Mouse (Mus musculus): ENCODE results near the gene Sapcd1.
A peak's percentile ranks its signal among the peaks of the same experiment; 100 is the strongest.

Gene Sapcd1

GRCm38 (mm10) chr17:35066084-35066483 is 38.3 kb upstream of the Sapcd1 start, which contains the start of gene Mpig6b:
TSS of gene Mpig6b (minus strand) at chr17:35066184.
- no peak for TF ChIP-seq POU5F1 (IDR thresholded peaks at IDR 0.05; ENCODE audit: borderline replicate concordance, low read length)
- TF ChIP-seq CTCF (conservative IDR thresholded peaks at IDR 0.05; ENCODE audit: low read length): no peak
- no peak for TF ChIP-seq NANOG (IDR thresholded peaks at IDR 0.05; ENCODE audit: borderline replicate concordance, low read length)
- peak within 1 kb of the TSS; percentile 76 for H3K4me3 ChIP-seq (replicated peaks; ENCODE audit: low read length)
- peaks cover 89% of the 10 kb centered on the region for H3K4me1 ChIP-seq (replicated peaks; ENCODE audit: low read depth, low read length)
- peaks cover 34% of the 10 kb centered on the region for H3K27me3 ChIP-seq (ENCODE audit: insufficient read depth, low read length)
- H3K36me3 ChIP-seq (ENCODE audit: insufficient read depth, low read length): peaks cover 17% of the 10 kb centered on the region
- no peaks in the 10 kb centered on the region for H3K9me3 ChIP-seq (ENCODE audit: low read length)

GRCm38 (mm10) chr17:35064951-35065947 is 37.4 kb upstream of the Sapcd1 start, which contains the start of gene Ly6g6c:
TSS of gene Ly6g6c (plus strand) at chr17:35065388.
- H3K27me3 ChIP-seq (ENCODE audit: insufficient read depth, low read length): peaks cover 37% of the 10 kb centered on the region
- H3K36me3 ChIP-seq (ENCODE audit: insufficient read depth, low read length): peaks cover 24% of the 10 kb centered on the region
- H3K4me3 ChIP-seq (replicated peaks; ENCODE audit: low read length): peak within 1 kb of the TSS; percentile 76
- H3K9me3 ChIP-seq (ENCODE audit: low read length): no peaks in the 10 kb centered on the region
- peaks cover 89% of the 10 kb centered on the region for H3K4me1 ChIP-seq (replicated peaks; ENCODE audit: low read depth, low read length)
- TF ChIP-seq NANOG (IDR thresholded peaks at IDR 0.05; ENCODE audit: borderline replicate concordance, low read length) (no peak), POU5F1 (IDR thresholded peaks at IDR 0.05; ENCODE audit: borderline replicate concordance, low read length) (no peak), CTCF (conservative IDR thresholded peaks at IDR 0.05; ENCODE audit: low read length) (no peak)

GRCm38 (mm10) chr17:35064378-35064877 is 36.6 kb upstream of the Sapcd1 start:
- Histone ChIP-seq H3K9me3 (ENCODE audit: low read length) (no peaks in the 10 kb centered on the region), H3K36me3 (ENCODE audit: insufficient read depth, low read length) (peaks cover 26% of the 10 kb centered on the region), H3K4me3 (replicated peaks; ENCODE audit: low read length) (peak overlapping the region; percentile 76), H3K4me1 (replicated peaks; ENCODE audit: low read depth, low read length) (peaks cover 87% of the 10 kb centered on the region), H3K27me3 (ENCODE audit: insufficient read depth, low read length) (peaks cover 40% of the 10 kb centered on the region)
- TF ChIP-seq NANOG (IDR thresholded peaks at IDR 0.05; ENCODE audit: borderline replicate concordance, low read length): no peak
- TF ChIP-seq POU5F1 (IDR thresholded peaks at IDR 0.05; ENCODE audit: borderline replicate concordance, low read length): no peak
- TF ChIP-seq CTCF (conservative IDR thresholded peaks at IDR 0.05; ENCODE audit: low read length): no peak

- H3K9me3 ChIP-seq (ENCODE audit: low read length): no peaks in the 10 kb centered on the region
- peaks cover 81% of the 10 kb centered on the region for H3K4me1 ChIP-seq (replicated peaks; ENCODE audit: low read depth, low read length)
- 0 out of 2 replicates have a peak overlapping the region, but pooled peaks have one; percentile 4 for H3K4me3 ChIP-seq (replicated peaks; ENCODE audit: low read length)
- TF ChIP-seq CTCF (conservative IDR thresholded peaks at IDR 0.05; ENCODE audit: low read length) (no peak), NANOG (IDR thresholded peaks at IDR 0.05; ENCODE audit: borderline replicate concordance, low read length) (no peak), POU5F1 (IDR thresholded peaks at IDR 0.05; ENCODE audit: borderline replicate concordance, low read length) (no peak)
- peaks cover 32% of the 10 kb centered on the region for H3K27me3 ChIP-seq (ENCODE audit: insufficient read depth, low read length)
- H3K36me3 ChIP-seq (ENCODE audit: insufficient read depth, low read length): peaks cover 29% of the 10 kb centered on the region
These were observed 35.6 kb upstream of the Sapcd1 start for GRCm38 (mm10) chr17:35063466-35063865.

DNA sequence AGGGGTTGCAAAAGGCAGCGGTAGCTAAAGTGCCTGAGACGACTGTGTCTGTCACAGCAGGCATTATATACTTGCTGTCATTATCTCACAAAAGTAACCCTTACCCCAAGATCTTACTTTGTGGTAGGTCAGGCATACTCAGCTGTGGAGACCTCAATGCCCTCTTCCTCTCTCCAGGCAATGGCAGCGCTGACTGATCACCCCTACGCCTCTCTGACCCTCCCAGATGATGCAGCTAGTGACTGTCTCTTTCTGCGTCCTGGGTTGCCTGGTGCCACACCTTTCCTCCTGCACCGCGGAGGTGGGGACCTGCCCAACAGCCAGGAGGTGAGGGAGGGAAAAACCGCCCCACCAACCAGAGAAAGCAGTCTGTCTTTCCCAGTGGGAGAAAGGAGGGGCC is 33.5 kb upstream of the Sapcd1 start:
- Histone ChIP-seq H3K27me3 (ENCODE audit: insufficient read depth, low read length) (peaks cover 10% of the 10 kb centered on the region), H3K36me3 (ENCODE audit: insufficient read depth, low read length) (peaks cover 49% of the 10 kb centered on the region), H3K4me1 (replicated peaks; ENCODE audit: low read depth, low read length) (peaks cover 75% of the 10 kb centered on the region), H3K4me3 (replicated peaks; ENCODE audit: low read length) (peak overlapping the region; percentile 92), H3K9me3 (ENCODE audit: low read length) (no peaks in the 10 kb centered on the region)
- TF ChIP-seq CTCF (conservative IDR thresholded peaks at IDR 0.05; ENCODE audit: low read length) (no peak), POU5F1 (IDR thresholded peaks at IDR 0.05; ENCODE audit: borderline replicate concordance, low read length) (no peak), NANOG (IDR thresholded peaks at IDR 0.05; ENCODE audit: borderline replicate concordance, low read length) (no peak)

DNA sequence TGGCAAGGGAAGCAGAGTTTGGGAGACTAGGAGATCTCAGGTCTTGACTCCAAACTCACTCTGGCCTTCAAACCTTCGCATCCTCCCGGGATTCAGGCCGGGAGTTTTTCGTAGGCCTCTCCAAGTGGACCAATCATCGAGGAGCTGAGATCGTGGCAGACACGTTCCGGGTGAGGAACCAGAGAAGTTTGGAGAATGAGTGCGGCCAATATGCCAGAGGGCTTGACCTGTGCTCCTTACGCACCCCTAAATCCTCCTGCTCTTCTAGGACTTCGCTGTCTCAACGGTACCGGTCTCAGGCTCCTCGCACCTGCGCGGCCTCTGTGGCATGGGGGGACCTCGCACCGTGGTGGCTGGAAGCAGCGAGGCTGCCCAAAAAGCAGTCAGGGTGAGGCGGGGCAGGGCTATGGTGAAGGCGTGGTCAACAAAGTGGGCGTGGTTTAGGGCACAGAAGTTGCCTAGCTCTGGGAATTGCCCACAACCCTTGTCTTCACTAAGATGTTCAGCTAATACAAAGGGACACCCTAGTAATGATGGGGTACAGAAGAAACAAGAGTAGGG is 33.0 kb upstream of the Sapcd1 start:
- H3K4me3 ChIP-seq (replicated peaks; ENCODE audit: low read length): peak overlapping the region; percentile 92
- TF ChIP-seq NANOG (IDR thresholded peaks at IDR 0.05; ENCODE audit: borderline replicate concordance, low read length) (no peak), POU5F1 (IDR thresholded peaks at IDR 0.05; ENCODE audit: borderline replicate concordance, low read length) (no peak), CTCF (conservative IDR thresholded peaks at IDR 0.05; ENCODE audit: low read length) (no peak)
- H3K27me3 ChIP-seq (ENCODE audit: insufficient read depth, low read length): peaks cover 9% of the 10 kb centered on the region
- no peaks in the 10 kb centered on the region for H3K9me3 ChIP-seq (ENCODE audit: low read length)
- peaks cover 54% of the 10 kb centered on the region for H3K36me3 ChIP-seq (ENCODE audit: insufficient read depth, low read length)
- peaks cover 76% of the 10 kb centered on the region for H3K4me1 ChIP-seq (replicated peaks; ENCODE audit: low read depth, low read length)

DNA sequence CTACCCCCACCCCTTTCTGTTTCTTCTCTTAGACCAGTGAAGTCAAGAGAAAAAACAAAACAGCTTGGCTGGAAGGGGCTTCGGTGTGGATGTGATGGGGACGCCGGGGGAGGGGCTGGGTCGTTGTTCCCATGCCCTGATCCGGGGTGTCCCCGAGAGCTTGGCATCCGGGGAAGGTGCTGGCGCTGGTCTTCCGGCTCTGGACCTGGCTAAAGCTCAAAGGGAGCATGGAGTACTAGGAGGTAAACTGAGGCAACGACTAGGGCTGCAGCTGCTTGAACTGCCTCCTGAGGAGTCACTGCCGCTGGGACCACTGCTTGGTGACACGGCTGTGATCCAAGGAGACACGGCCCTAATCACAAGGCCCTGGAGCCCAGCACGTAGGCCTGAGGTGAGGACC is 32.3 kb upstream of the Sapcd1 start:
- H3K27me3 ChIP-seq (ENCODE audit: insufficient read depth, low read length): peaks cover 6% of the 10 kb centered on the region
- TF ChIP-seq POU5F1 (IDR thresholded peaks at IDR 0.05; ENCODE audit: borderline replicate concordance, low read length) (no peak), NANOG (IDR thresholded peaks at IDR 0.05; ENCODE audit: borderline replicate concordance, low read length) (no peak), CTCF (conservative IDR thresholded peaks at IDR 0.05; ENCODE audit: low read length) (no peak)
- no peaks in the 10 kb centered on the region for H3K9me3 ChIP-seq (ENCODE audit: low read length)
- peaks cover 75% of the 10 kb centered on the region for H3K4me1 ChIP-seq (replicated peaks; ENCODE audit: low read depth, low read length)
- peak overlapping the region; percentile 92 for H3K4me3 ChIP-seq (replicated peaks; ENCODE audit: low read length)
- H3K36me3 ChIP-seq (ENCODE audit: insufficient read depth, low read length): peaks cover 62% of the 10 kb centered on the region

All from E14TG2a.4 (cell line).